Mouse (Mus musculus) layer of hippocampus, postnatal 10 days (tissue): Measurements from ENCODE around the gene Nxnl1. TPM values are rescaled to one million over a fixed set of nuclear protein-coding genes. Genes with fewer than 3 reads are reported as not detected.
A peak's percentile ranks its signal among the peaks of the same experiment; 100 is the strongest.

Experiments
- DNase-seq, 2 experiments: peaks; one replicate each; pipeline ENCODE4 v3.0.0; 2021; ENCODE audit warnings: low spot score in 2 of 2
- total RNA-seq, 2 experiments: library from RNA; stranded (reverse); gene quantifications; 2 replicates each; pipeline ENCODE4 v1.2.3; 2021

Gene Nxnl1
- total RNA-seq, 2 experiments from 2014 or later, result not detected

GRCm38 (mm10) chr8:71586891-71587290, 20.5 kb upstream of the Nxnl1 start:
- peak; percentile 67 to 73 for DNase-seq

DNA sequence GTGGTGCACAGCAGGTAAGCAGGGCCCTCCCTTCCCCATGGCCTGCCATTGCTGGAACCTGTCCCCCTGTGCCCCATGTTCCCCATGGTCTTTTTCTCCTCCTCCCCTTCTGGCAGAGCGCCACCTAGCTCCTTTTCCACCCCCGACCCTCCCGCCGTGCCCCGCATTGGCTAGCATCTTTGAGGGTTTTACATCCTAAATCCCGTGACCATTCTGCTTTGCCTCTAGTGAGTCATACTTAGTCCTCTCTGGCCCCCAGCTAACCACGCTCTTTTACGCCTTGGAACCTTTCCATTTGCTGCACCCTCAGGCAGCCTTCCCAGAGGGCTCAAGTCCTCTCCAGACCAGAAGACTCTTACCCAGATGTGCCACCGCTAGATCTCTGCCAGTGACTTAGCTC, 13.8 kb upstream of the Nxnl1 start:
- no peak for DNase-seq

DNA sequence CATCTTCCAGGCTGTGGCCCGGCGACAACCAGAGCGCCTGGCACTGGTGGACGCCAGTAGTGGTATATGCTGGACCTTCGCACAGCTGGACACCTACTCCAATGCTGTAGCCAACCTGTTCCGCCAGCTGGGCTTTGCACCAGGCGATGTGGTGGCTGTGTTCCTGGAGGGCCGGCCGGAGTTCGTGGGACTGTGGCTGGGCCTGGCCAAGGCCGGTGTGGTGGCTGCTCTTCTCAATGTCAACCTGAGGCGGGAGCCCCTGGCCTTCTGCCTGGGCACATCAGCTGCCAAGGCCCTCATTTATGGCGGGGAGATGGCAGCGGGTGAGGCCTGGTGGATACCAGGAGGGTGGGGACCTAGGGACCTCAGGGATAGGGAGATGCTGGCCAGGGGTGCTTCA, 13.1 kb upstream of the Nxnl1 start:
- DNase-seq, result peak in 1 of 2 experiments; percentile 47

DNA sequence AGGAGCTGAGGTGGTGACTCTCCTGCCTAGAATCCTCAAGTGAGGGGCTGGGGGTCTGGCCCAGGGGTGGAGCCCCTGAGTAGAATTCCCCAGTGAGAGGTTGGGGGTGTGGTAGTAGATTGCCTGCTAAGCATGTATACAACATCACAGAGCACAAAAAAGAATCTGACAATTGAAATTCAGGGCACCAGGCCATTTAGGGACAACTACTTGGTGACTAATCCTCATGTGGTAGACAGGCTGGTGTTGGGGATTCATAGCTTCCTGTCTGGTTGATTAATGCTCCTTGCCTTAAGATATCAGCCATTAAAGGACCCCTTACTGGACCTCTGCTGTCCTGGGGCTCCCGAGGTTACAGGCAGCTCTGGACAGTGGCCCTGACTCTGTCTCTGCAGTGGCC, 12.6 kb upstream of the Nxnl1 start:
- DNase-seq, result no peak

DNA sequence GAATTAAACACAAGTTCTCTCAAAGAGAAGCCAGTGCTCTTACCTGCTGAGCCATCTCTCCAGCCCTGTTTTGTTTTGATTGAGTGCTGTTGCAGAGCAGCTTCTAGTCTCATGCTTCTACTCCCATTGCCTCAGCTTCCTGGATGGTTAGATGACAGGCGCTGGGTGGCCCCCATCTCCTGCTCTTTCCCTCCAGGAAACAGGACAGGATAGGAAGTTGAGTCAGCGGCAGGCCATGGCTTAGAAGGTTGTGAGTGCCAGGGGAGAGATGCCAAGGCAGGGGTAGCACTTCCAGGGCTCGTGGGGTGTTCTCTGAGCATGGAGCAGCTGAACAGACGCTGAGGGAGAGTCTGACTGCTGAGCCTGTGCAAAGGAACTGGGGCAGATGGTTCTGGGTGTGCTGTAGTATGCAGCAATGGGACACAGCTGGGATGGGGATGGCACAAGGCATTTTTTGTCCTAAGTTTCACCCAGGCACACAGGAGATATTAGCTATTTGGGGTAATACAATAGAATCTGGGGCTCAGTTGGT, 11.5 kb upstream of the Nxnl1 start:
- no peak for DNase-seq

DNA sequence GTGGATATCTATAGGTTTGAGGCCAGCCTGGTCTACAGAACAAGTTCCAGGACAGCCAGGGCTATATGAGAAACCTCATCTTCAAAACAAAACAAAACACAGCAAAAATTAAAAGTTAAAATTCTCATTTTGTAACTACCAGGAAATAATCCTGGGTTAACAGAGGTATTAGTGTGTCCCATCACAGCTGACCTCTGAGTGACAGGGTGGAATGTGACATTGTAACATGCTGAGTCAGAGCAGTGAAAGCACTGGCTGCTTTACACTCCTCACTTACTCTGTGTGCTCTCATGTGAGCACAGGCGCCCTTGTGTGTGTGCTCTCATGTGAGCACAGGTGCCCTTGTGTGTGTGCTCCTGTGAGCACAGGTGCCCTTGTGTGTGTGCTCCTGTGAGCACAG, 8.6 kb upstream of the Nxnl1 start:
- no peak for DNase-seq

GRCm38 (mm10) chr8:71574426-71574825, 8.0 kb upstream of the Nxnl1 start:
- no peak for DNase-seq

DNA sequence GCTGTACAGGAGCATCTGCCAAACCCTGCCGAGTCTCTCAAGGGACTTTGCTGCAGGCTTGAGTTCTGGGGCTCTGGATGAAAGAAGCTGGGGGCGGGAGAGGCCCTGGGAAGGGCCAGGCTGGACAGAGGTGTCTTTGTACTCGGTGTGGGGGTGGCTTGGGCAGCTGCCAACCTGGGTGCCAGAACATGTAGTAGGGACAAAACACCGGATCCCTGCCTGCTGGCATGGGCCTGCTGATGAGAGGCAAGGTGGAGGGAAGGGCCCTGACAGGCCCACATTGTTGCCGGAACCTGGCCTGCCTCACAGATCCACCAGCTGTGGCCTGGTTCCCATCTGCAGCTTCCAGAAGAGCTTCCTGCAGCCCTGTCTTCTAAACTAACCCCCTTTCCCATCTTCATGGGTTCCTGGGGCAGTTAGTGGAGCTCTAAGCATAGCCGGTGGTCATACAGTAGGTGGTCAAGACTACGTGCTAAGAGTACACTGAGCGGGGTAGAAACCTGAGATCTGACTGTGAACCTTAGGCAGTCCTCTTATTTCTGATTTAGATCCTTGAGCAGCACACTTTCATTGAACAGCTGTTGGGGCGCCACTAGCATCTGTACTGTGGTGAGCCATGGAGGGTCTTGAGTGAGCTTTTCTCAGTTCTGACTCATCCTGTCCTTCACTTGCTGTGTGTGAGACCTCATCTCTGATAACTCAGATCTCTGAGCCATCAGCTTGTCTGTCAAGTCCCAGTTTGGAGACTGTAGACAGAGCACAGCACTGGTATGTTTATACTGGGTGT, 6.6 kb upstream of the Nxnl1 start:
- DNase-seq, result peak; percentile 87 to 91

DNA sequence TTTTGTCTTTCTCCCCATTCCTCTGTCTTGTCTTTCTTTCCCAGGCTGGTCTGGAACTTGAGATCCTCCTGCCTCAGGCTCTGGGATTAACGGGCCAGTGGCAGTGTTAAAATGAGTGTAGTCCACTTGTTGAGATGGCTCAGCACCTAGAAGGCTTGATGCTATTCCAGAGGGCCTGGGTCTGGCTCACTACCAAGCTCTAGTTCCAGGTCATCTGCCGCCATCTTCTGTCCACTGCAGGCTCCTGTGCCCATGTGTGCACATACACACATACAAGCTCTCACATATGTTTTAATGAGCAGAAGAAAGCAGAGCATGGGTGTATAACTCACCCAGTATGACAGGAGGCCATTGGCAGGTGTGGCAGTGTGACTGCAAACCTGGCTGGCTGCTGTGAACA, 5.7 kb upstream of the Nxnl1 start:
- DNase-seq, result no peak

DNA sequence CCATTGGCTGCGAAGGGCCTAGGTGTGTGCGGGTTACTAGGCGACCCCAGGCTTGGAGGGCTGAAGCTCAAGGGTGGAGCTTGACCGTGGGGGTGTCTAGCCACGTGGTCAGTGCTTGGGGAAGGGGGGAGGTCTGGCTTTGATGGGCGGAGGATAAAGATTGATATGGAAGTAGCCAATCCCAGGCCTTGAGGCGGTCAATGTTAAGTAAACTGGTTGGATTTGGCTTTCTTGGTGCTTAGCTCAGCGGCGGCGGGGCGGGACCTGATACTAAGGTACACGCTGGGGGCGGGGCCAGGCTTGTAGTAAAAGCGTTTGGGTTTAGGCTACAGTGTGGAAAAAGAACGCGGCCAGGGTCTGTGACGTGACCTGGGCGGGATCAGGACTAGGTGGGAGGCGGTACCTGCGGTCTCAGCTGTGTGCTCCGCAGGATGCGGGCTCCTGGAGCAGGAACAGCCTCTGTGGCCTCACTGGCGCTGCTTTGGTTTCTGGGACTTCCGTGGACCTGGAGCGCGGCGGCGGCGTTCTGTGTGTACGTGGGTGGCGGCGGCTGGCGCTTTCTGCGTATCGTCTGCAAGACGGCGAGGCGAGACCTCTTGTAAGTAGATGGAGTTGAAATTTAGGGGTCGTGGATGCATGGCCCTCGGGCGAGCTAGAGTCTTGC, 4.0 kb upstream of the Nxnl1 start:
- peak; percentile 90 to 95 for DNase-seq

DNA sequence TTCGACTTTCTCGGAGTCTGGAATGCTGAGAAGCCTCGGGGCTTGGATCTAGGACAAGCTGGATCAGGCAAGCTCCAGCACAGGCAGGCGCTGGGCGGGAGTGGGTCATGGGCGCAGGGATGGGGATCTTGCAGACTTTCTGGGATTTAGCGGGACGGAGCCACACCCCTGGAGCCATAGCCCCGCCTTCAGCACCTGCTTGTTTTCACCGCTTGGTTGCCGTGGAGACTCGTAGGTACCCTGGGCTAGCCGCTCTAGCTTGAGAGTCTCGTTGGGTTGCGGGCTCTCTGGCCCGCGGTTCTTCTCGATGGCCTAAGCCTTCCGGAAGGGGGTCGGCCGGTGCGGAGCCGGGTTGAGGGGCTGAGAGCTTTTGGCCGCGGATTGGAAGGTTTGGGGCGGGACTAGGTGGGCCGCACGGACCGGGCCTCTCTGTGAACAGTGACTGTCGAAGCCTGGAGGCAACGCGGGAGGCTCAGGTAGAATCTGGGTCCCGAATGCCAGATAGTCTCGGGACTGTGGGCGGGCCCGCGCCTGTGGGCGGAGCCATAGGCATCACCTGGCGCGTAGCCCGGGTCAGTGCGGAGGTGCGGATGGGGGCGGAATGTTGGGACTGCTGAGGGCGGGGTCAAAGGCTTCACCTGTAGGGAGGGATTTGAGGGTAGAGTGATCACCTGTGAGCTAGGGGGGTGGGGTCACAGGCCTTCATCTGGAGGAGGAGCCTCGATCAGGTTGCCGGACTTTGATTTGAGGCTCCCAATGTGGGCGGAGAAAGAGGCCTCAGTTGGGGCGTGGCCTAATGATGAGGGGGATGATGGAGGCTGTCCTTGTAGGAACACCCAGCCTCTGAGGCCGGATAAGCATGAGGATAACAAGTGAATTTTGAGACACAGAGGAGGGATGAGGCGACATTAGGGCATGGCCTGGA, 3.2 kb upstream of the Nxnl1 start:
- DNase-seq, result peak; percentile 89 to 90

DNA sequence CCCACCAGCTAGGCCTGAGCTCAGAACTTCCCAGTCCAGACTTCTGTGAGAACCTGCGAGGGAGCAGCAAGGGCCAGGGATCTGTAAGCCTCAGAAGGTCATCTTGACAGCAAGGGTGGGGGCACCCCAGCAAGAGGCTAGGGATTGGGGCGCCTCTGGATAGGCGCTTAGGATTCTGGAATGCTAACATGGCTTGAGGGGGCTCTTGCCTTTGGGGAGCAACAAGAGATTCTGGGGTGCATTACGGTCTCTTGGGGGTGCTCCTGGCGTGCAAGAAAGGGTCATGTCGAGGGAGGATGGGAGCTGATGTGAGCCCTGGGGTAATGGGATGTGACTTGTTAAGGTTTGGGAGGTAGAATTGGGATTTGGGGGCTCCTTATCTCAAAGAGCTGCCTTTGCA, 2.5 kb upstream of the Nxnl1 start:
- DNase-seq, result peak in 1 of 2 experiments; percentile 52

GRCm38 (mm10) chr8:71568387-71568937, 2.1 kb upstream of the Nxnl1 start, which contains the start of gene Slc27a1:
Gene Slc27a1, plus strand, starts transcription at chr8:71568882.
- peak; percentile 77 to 87 for DNase-seq

DNA sequence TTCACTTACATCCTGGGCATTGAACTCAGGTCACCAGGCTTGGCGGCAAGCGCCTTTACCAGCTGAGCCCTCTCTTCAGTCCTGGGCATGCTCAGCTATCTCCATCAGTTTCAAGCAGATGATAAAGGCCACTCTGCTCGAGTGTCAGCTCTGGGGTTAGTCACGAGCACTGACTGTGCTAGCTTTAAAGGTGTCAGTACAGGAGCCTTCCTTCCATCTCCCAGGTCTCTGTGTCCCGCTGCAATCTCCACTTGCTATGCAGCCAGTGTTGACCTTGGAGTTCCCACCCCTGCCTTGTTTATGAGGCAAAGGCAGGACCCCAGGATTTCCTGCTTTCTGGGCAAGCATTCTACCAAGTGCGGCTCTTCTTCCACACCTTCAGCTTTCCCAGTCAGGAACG, 1.2 kb upstream of the Nxnl1 start:
- no peak for DNase-seq

GRCm38 (mm10) chr8:71563992-71564391, 2.4 kb downstream of the Nxnl1 start:
- DNase-seq, result no peak

GRCm38 (mm10) chr8:71562751-71563150, 3.6 kb downstream of the Nxnl1 start:
- DNase-seq, result peak; percentile 80 to 84

- DNase-seq, result peak; percentile 69 to 75
Observed at GRCm38 (mm10) chr8:71561401-71561800, 5.0 kb downstream of the Nxnl1 start.

- no peak for DNase-seq
Observed at GRCm38 (mm10) chr8:71560765-71561164, 5.6 kb downstream of the Nxnl1 start.

DNA sequence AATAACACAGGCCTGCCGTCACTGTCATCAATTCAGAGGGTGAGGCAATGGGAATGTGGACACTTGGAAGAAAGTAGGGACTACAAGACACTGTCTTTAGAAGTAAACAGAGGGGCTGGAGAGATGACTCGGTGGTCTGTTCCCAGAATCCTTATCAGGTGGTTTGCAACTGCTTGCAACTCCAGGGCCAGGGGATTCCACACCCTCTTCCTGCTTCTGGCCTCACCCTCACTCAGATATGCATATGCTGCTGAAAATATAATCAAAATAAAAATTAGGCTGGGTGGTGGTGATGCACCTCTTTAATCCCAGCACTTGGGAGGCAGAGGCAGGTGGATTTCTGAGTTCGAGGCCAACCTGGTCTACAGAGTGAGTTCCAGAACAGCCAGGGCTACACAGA, 6.3 kb downstream of the Nxnl1 start:
- no peak for DNase-seq

GRCm38 (mm10) chr8:71558958-71559690, 7.3 kb downstream of the Nxnl1 start:
- no peak for DNase-seq
